Mouse (Mus musculus) hindbrain, embryonic 16.5 days (tissue): ENCODE results near the gene Bcl7c. TPM values are rescaled to one million over a fixed set of nuclear protein-coding genes. Genes with fewer than 3 reads are reported as not detected.
A peak's percentile ranks its signal among the peaks of the same experiment; 100 is the strongest.
"Not testable (repeated sequence)": the region's sequence is repeated elsewhere in the genome, so short reads cannot be mapped to it uniquely, and the experiment has no call there.

Experiments used
- ATAC-seq: fragments of 200-750 bp; cut with Nextera tagmentation; 2 replicates; pipeline ENCODE4 v1.8.0; 2017; ENCODE audit warnings: moderate TSS enrichment, moderate library complexity
- H3K27ac ChIP-seq: fragments of 300-500 bp; sonication (generic); 2 replicates; pipeline ENCODE4 v1.5.1; 2014; ENCODE audit warnings: low read depth, mild to moderate bottlenecking, control low read depth, low read length, moderate library complexity
- H3K27me3 ChIP-seq: fragments of 300-500 bp; sonication (generic); replicated peaks from 2 replicates; pipeline ENCODE4 v1.6.1; 2014; ENCODE audit warnings: low read length; ENCODE audit not compliant: control insufficient read depth, insufficient read depth
- H3K36me3 ChIP-seq: fragments of 300-500 bp; sonication (generic); 2 replicates; pipeline ENCODE4 v1.6.1; 2014; ENCODE audit warnings: mild to moderate bottlenecking, low read length, moderate library complexity, mixed read lengths; ENCODE audit not compliant: control insufficient read depth, insufficient read depth
- H3K4me1 ChIP-seq: fragments of 300-500 bp; sonication (generic); 2 replicates; pipeline ENCODE4 v1.6.1; 2014; ENCODE audit warnings: low read depth, low read length; ENCODE audit not compliant: control insufficient read depth, insufficient read depth
- H3K4me2 ChIP-seq: fragments of 300-500 bp; sonication (generic); 2 replicates; pipeline ENCODE4 v1.6.1; 2014; ENCODE audit warnings: mild to moderate bottlenecking, low read length, control low read depth, moderate library complexity
- H3K4me3 ChIP-seq: fragments of 300-500 bp; sonication (generic); 2 replicates; pipeline ENCODE4 v1.5.1; 2014; ENCODE audit warnings: mild to moderate bottlenecking, low read length, control low read depth, moderate library complexity
- H3K9ac ChIP-seq: fragments of 300-500 bp; sonication (generic); 2 replicates; pipeline ENCODE4 v1.6.1; 2014; ENCODE audit warnings: low read depth, mild to moderate bottlenecking, control low read depth, low read length, moderate library complexity
- H3K9me3 ChIP-seq: fragments of 300-500 bp; sonication (generic); 2 replicates; pipeline ENCODE4 v1.6.1; 2014; ENCODE audit warnings: mild to moderate bottlenecking, low read length, moderate library complexity; ENCODE audit not compliant: control insufficient read depth
- WGBS: fragments of 180-500 bp; shearing (Covaris S2); extraction: QIAGEN DNeasy Blood & Tissue Kit; methylation state at CpG from one replicate; pipeline ENCODE4 v1.1.7; 2014; 5-methylcytosine and 5-hydroxymethylcytosine counted together
- polyA plus RNA-seq: library from polyadenylated mRNA; unstranded; fragments of >200 nt; fragmentation: Nextera tagmentation; extraction: Ambion mirVana; gene quantifications from 2 replicates; pipeline ENCODE4 v1.2.1, GENCODE M21; 2015

Gene Bcl7c
- polyA plus RNA-seq, 1 experiment from 2014 or later = 41.9 TPM

DNA sequence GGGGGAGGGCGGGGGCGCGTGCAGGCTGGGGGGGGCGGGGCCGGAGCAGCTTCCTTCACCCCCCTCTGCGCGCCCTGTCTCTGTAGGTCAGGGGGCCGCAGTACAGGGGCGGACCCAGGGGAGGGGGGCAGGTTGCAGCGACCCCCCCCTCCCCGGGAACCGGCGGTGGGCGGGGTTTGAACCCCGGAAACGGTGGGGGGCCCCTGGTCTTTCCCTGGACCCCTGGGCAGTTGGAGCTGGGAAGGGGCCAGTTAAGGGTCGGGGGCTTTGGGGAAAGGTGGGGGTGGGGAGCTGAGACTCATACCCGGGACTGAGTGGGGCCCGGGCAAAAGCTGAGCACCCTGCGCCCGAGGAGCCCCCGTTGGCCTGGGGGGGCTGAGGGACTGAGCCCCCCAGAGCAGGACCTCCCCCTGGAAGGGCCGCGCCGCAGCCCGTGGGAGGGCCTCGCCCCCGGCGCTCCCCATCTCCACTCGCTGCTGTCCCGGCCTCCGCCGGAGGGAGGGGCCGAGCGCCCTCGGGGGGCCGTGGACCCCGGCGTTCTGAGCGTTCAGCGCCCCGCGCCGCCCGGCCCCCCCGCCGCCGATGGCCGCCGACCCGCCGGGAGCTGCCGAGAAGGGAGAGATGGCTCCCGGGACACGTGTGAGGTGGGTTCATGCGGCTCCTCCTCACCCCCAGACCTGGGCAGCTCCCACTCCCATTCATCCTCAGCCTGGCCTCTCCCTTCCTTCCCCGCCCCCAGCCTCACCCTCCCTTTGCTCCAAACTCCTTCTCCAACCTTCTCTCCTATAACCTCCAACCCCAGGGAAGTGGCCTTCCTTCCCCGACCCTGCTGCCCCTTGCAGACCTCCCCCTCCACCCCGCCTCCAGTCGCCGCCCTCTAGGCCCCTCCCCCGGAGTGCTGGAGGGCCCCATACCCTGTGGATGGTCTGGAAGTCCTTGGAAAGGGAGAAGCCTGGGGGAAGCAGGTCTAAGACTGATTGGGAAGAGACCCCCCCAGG lies 38.1 kb upstream of the Bcl7c start:
- Histone ChIP-seq H3K4me2 (peak overlapping the region; percentile 72), H3K4me3 (peak overlapping the region; percentile 90), H3K4me1 (peaks cover 16% of the 10 kb centered on the region), H3K9me3 (no peaks in the 10 kb centered on the region), H3K27me3 (no peaks in the 10 kb centered on the region), H3K27ac (peak overlapping the region; percentile 90), H3K9ac (peak overlapping the region; percentile 92), H3K36me3 (peaks cover 24% of the 10 kb centered on the region)
- 0% methylated on average over 31 of the region's 62 CpGs for WGBS
- ATAC-seq = no peak

DNA sequence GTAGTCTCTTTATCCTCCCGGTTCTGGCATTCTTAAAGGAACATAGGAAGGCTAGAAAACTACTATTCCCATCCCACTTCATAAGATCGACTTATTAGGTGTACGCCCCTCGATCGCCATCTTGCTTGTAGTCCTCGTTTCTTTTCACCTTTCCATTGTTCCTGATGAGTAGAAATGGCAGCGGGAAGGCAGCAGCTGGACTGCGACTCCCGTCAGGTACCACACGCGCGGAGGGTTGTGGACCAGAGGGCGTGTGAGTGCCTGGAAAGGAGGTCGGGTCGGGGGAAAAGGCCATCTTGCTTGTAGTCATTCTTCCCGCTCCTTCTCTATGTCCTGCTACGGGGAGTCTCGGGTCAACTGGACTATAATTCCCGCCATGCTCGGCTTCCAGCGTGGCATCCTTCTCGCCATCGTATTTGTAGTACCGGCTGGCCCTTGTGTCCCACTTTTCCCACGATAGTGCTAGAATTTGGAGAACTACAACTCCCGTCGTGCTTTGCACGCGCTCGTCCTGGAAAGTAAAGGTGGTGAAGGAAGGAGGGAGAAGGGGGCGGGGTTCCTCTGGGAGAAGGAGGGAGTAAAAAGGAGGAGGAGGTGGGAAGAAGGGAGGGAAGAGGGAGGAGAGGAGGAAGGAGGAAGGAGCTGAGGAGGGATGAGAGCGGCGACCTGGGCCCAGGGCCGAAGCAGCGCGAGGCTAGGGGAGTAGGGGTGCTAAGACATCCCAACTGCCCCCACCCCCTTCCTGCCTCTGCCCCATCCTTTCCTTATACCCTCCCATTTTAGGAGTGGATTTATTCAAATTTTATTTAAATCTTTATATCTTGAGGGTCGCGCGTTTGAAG lies 37.1 kb upstream of the Bcl7c start:
- Histone ChIP-seq H3K4me3 (peak overlapping the region; percentile 90), H3K4me1 (peaks cover 16% of the 10 kb centered on the region), H3K36me3 (peaks cover 15% of the 10 kb centered on the region), H3K9me3 (no peaks in the 10 kb centered on the region), H3K27me3 (no peaks in the 10 kb centered on the region), H3K4me2 (peak overlapping the region; percentile 72), H3K27ac (peak overlapping the region; percentile 90), H3K9ac (peak overlapping the region; percentile 92)
- WGBS = under 1% methylated on average over 39 of the region's 39 CpGs
- peak; percentile 94 for ATAC-seq

DNA sequence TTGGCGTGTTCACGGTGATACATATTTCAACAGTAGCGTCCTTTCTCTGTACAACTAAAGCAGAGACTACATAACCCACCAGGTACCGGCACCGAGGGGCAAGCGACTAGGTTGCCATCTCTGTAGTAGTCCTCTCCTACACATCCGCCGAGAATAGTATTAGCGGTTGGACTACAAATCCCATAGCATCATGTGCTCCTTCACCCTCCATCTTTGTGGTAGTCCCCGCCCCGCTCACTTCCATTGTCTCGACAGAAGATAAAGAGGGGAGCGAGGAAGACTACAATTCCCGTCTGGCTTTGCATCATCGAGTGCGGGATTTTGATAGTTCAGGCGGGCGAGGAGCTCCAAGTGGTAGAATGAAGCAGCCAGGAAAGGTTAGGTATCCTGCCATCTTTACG lies 36.5 kb upstream of the Bcl7c start:
- peaks cover 16% of the 10 kb centered on the region for H3K4me1 ChIP-seq
- H3K27ac ChIP-seq = peak overlapping the region; percentile 85
- under 1% methylated on average over 19 of the region's 19 CpGs for WGBS
- H3K4me3 ChIP-seq = peak overlapping the region; percentile 90
- H3K27me3 ChIP-seq = no peaks in the 10 kb centered on the region
- H3K36me3 ChIP-seq = peaks cover 10% of the 10 kb centered on the region
- H3K4me2 ChIP-seq = peak overlapping the region; percentile 59
- peak; percentile 88 for ATAC-seq
- peak overlapping the region; percentile 54 for H3K9ac ChIP-seq
- no peaks in the 10 kb centered on the region for H3K9me3 ChIP-seq

DNA sequence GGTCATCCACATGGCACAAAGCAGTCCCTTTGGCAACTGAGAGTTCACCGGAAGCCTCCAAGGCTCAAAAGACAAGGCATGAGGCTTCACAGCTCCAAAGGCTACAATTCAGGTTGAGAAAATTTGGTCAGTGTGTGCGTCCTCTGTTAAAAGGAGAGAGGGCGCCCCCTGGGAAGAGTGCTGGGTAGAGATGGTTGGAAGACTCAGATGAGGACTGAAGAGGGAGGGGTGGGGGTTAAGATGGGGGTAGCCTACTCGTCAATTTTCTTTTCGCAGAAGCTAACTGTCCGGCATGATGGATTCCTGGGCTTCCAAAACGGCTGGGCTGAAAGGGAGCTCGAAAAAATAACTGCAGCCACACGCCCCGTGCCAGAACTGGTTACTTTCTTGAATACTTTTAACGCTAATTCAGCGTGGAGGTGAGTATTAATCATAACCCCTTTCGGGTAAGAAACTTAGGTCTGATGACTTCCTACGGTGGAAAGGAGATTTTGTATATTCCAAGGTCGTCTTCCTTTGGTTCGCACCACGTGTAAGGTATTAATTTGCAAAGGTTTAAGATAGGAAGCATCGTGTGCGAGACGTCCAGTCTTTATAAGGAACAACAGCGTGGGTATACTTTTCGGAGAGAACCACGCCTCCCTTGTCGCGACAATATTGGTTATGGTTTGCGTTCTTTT lies 35.8 kb upstream of the Bcl7c start, which contains the start of gene Fbxl19:
TSS of gene Fbxl19 (plus strand) at position 178 of the 680 bp plus-strand sequence.
- H3K4me2 ChIP-seq = peak within 1 kb of the TSS; percentile 59
- H3K4me3 ChIP-seq = peak within 1 kb of the TSS; percentile 90
- no peaks in the 10 kb centered on the region for H3K9me3 ChIP-seq
- peak within 1 kb of the TSS; percentile 85 for H3K27ac ChIP-seq
- H3K9ac ChIP-seq = peak within 1 kb of the TSS; percentile 54
- H3K36me3 ChIP-seq = peaks cover 2% of the 10 kb centered on the region
- peaks cover 16% of the 10 kb centered on the region for H3K4me1 ChIP-seq
- no peaks in the 10 kb centered on the region for H3K27me3 ChIP-seq
- 1% methylated on average over 26 of the region's 26 CpGs for WGBS
- no peak for ATAC-seq

DNA sequence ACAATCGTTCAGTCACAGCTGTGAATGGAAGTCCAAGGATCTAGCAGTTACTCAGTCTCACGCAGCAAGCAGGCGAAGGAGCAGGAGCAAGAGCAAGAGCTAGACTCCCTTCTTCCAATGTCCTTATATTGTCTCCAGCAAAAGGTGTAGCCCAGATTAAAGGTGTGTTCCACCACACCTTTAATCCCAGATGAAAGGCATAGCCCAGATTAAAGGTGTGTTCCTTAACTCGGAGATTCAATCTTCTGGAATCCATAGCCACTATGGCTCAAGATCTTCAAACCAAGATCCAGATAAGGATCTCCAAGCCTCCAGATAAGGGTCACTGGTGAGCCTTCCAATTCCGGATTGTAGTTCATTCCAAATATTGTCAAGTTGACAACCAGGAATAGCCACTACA lies 23.3 kb upstream of the Bcl7c start, which contains the start of gene Ctf2:
TSS of gene Ctf2 (minus strand) at position 101 of the 400 bp plus-strand sequence.
- H3K4me1 ChIP-seq, H3K9me3 ChIP-seq, H3K4me3 ChIP-seq, H3K27ac ChIP-seq, H3K36me3 ChIP-seq, H3K27me3 ChIP-seq, ATAC-seq, H3K9ac ChIP-seq, H3K4me2 ChIP-seq: not testable (repeated sequence)
- no CpG with 5 or more reads among the region's 5 CpGs for WGBS

DNA sequence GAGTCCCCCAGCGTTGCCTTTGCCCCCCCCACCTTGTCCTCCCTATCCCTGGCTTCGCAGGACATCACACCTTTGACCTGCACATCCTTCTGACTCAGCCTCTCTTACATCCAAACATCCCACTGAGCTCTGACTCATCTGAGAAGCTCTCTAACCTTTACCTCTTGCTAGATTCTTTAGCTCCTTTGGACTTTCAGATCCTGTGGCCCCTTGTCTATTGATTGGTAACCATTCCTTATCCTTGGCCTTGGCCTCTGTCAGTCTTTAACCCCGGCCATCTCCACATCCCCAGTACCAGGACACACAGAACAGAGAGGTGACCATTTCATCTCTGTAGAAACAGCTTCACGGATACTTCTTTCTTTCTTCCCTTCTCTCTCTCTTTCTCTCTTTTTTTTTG lies 21.4 kb upstream of the Bcl7c start:
- Histone ChIP-seq H3K4me3 (no peak overlapping the region), H3K9ac (no peak overlapping the region), H3K9me3 (no peaks in the 10 kb centered on the region), H3K4me2 (no peak overlapping the region), H3K4me1 (no peaks in the 10 kb centered on the region), H3K27me3 (no peaks in the 10 kb centered on the region), H3K36me3 (no peaks in the 10 kb centered on the region), H3K27ac (no peak overlapping the region)
- 65% methylated on average over 4 of the region's 4 CpGs for WGBS
- ATAC-seq = no peak

DNA sequence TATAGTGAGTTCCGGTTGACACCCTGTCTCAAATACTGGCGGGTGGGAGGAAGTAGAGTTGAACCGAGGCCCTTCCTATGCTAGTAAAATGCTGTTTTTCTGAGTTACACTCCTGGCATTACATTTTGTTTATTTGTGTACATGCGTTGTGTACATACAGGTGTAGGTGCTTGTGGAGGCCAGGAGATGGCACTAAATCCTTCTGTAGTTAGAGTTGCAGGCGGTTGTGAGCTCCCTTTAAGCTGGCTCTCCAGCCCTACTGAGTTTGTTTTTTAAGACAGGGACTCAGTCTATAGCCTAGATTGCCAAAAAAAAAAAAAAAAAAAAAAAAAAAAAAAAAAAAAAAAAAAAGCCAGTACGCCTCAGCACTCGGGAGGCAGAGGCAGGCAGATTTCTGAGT lies 19.2 kb upstream of the Bcl7c start:
- H3K27me3 ChIP-seq = no peaks in the 10 kb centered on the region
- no peak overlapping the region for H3K4me3 ChIP-seq
- H3K27ac ChIP-seq = no peak overlapping the region
- H3K9ac ChIP-seq = no peak overlapping the region
- no peaks in the 10 kb centered on the region for H3K36me3 ChIP-seq
- H3K4me1 ChIP-seq = no peaks in the 10 kb centered on the region
- no peaks in the 10 kb centered on the region for H3K9me3 ChIP-seq
- no peak overlapping the region for H3K4me2 ChIP-seq
- 88% methylated on average over 7 of the region's 7 CpGs for WGBS
- no peak for ATAC-seq

DNA sequence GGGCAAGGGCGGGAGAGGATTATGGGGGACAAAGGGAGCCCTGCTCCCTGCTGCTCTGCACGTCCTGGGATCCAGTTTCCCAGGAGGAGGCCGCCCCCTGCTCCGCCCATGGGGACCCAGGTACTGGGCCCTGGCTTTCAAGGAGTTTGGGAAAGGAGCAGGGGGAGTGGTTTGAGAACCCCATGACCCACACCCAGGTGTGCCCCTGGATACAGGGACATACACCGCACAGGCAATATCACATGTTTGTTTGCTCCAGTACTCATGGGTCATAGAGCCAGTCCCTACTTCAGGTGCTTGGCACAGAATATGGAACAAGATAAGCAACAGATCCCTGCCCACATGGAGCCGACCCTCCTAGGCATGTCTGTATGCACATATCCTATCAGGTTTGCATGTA lies 17.2 kb upstream of the Bcl7c start:
- no peak for ATAC-seq
- H3K4me2 ChIP-seq = no peak overlapping the region
- H3K4me3 ChIP-seq = no peak overlapping the region
- H3K36me3 ChIP-seq = no peaks in the 10 kb centered on the region
- H3K27ac ChIP-seq = no peak overlapping the region
- 49% methylated on average over 6 of the region's 6 CpGs for WGBS
- no peaks in the 10 kb centered on the region for H3K4me1 ChIP-seq
- H3K27me3 ChIP-seq = no peaks in the 10 kb centered on the region
- H3K9ac ChIP-seq = no peak overlapping the region
- H3K9me3 ChIP-seq = no peaks in the 10 kb centered on the region
